Mouse (Mus musculus) 3T3-L1 (cell line): Measurements from ENCODE around the gene Tardbp.

ENCODE experiments used
- DNase-seq: peaks from one replicate; pipeline ENCODE4 v3.0.0-alpha.2; 2015; ENCODE audit warnings: low read depth, low spot score

Gene Tardbp

DNA sequence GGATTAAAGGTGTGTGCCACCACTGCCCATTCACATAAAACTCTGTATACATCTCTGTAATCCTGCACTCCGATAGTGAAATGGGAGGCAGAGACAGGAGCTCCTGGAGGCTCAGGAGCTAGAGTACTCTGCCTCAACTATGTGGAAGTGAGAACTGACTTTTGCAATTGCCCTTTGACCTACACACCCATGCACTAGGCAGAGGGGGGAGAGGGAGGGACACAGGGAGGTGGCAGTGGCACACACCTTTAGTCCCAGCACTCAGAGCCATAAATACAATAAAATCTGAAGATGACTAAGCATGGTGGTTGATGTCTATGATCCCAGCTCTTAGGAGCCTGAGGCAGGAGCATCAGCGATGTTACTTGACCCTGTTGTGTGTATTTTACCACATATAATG, 12.6 kb upstream of the Tardbp start:
- DNase-seq: no peak

DNA sequence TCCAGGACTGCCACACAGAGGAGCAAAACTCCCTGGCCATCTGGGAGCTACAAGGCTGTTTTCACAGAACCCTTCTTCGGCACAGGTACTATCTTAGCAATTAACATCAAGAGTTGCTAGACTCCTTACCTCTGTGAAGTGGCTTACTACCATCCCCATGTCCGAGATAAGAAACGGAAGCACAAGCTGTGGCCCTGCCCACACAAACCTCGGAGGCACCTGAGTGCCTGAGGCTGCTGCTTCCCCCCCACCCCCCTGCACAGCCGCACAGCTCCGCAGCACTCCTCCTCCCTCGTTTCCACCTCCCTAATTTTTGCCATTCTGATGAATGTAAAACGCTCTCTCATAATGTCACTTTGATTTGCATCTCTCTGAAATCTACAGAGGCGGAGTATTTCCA, 11.5 kb upstream of the Tardbp start:
- no peak for DNase-seq

DNA sequence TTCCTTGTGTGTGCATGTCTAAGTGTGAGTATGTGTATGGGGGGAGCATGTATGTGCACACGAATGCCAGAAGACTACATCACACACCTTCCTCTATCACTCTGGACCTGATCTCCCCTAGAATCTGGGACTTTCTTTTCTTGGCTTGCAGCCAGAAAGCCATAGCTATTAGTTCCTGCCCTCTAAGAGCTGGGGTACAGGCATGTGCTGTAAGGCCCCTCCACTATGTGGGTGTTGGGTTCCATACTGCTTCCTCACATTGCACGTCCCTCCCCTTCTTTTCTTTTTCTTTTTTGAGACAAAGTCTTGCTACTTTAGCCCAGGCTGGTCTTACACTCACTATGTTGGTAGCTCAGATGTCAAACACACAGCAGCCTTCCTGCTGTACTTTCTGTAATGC, 8.5 kb upstream of the Tardbp start:
- no peak for DNase-seq

DNA sequence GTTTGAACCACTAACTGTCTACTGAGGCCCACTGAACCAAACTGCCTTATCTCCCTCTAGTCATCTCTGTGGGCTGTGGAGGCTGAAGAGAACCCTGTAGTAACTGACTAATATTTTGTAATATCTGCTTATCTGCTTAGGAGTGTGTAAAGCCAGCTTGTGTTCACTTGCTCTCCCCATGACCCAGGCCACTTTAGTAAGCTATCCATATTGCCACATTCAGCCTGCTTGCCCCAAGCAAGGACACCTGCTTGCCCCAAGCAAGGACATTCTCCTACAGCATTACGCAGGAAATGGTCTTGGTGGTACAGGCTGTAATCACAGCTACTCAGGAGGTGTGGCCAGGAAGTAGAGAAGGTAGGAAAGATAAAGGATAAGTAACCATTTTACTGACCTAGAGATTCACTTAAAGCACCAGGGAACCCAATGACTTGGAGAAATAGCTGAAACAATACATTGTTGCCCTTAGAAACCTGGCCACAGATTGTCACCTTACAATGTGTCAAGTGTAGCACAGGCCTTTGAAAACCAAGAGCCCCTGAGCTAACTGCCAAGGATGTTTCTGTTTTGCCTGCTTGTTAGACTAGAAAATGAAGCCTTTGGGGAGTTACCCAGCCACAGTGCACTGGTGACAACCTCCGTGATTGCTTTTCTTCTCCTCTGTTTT, 6.7 kb upstream of the Tardbp start:
- DNase-seq: no peak

DNA sequence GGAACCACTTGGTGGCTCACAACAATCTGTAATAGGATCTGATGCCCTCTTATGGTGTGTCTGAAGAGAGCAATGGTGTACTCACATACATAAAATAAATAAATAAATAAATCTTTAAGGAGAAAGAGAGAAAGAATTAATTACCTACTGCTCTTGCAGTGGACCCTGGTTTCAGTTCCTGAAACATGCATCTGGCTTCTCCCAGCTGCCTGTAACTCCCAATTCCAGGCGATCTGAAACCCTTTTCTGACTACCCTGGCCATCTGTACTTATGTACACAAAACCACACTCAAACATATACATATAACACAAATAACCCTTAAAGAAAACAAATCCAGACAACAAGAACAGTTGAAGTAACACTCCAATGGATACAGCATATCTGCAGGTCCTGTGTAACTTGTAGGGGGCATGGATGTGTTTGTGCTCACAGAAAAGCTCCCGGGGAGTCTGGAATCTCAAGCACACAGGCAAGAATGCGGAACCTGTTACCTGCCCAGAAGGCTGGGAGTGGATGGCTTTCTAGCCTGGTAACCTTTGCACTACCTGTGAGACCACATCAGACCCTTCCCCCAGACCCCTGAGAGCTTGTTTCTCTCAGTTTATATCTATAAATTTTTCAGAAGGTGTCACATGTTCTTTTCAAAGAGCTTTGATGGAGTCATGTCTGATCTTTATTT, 5.3 kb upstream of the Tardbp start:
- no peak for DNase-seq

DNA sequence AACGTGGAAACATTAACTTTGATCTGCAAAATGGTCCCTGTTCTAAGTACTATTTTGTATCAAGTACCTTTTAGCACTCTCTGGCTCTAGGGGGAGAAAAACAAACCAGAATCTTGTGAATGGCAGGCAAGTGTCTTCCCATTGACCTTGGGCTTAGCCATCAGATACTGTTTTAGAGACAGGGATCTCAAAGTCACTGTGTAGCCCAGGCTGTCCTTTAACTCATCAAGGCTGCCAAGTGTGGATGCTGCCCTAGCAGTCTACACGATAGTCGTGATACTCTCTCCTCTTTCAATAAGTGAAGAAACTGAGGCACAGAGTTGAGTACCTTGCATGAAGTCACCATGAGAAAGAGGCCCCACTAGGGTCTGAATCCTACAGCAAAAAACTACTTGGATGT, 427 bp upstream of the Tardbp start:
- no peak for DNase-seq

DNA sequence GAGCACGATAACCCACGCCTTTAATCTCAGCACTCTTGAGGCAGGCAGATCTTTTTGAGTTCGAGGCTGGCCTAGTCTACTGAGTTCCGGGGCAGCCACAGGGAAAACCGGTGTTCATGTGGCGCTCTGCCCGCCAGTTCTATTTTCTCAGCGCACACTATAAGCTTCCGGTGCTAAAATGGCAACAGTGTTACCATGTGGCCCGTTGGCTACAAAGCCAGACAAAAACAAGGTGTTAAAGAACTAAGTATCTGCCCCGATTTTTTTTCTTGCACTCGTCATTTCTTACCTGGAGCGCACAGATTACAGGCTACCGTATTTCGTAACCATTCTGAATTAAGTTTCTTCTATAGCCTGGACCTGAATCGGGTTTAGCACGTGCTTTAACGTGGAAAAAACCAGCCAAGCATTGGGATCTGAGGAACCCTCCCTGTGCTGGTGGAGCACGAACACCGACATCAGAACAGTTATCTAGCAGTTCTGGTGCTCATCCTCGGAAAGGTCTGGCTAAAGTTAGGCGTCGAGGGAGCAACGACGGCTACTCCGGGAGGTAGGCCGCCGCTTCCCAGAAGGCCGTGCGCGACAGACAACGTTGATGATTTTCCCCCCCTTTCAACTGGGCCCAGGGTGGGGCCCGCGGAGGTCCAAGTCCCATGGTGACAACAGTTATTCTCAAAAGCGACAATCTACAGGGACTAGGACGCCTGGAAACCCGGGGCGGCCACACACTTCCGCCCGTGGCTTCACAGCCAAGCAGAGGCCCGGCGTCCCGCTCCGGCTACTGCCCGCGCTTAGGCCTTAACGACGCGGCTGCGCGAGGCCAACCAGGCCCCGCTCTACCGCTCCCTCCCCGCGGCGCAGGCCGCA, 830 bp downstream of the Tardbp start:
- peak; percentile 74 for DNase-seq

DNA sequence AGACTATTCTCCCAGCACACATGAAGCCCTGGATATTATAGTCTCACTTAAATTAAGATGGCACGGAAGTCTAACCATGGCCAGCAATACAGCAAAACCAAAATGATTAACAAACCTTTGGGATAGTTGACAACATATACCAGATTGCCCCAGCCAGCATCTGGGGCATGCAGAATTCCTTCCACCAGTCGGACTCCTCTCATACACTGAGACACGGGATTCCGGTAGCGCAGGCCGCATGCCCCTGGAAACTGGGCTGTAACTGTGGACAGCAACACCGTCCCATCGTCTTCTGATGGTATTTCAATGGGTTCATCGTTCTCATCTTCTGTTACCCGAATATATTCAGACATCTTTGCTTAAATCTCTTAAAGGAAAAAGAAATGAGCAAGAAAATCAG, 1.8 kb downstream of the Tardbp start:
- DNase-seq: peak; percentile 33

DNA sequence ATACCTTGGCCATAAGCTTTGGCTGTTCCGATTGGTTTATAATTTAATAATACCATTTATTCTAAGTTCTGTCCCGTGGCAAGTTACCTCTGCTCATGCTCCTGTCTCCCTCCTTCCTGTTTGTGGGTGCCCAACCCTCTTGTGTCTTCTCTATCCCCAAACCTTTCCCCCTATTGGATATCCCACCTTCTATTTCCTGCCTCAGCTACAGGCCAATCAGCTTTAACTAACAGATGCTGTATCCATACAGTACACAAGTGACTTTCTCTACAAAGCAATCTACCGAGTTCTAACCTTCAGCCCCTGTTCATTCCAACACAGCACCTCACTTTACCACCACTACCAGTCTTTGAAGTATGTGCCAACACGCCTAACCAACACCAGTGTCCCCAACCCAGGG, 3.2 kb downstream of the Tardbp start:
- DNase-seq: no peak

DNA sequence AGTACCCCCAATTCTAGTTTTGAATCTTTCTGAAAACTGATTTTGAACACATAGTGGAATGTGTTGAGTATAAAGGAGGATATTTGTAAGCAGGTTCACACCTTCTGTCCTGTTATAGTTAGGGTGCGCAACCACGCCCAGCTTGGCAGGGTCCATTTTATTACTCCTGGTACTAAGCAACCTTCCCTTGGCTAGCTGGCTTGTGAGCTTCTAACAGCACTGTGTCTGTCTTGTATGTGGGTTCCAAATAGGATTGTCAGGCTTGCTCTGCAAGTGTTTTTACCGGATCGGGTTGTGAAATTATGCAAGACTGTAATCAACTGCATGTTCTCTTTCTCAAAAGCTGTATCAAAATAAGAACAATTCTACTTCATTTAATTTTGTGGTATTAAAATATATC, 4.3 kb downstream of the Tardbp start:
- no peak for DNase-seq

DNA sequence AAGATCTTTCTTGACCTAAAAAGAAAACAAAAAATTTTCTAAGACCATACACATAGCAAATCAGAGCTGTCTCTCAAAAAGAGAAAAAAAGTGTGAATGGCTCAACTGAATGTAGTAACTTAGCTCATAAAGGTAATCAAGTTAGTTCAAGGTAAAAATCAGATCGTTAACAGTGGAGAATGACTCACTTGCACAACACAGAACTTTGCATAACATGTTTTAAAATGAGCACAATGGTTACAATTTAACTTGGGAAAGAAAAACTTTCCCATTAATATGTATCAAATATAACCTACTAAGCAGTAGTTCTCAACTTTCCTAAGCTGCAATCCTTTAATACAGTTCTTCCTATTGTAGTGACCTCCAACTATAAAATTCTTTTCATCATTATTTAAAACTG, 6.1 kb downstream of the Tardbp start:
- DNase-seq: no peak

DNA sequence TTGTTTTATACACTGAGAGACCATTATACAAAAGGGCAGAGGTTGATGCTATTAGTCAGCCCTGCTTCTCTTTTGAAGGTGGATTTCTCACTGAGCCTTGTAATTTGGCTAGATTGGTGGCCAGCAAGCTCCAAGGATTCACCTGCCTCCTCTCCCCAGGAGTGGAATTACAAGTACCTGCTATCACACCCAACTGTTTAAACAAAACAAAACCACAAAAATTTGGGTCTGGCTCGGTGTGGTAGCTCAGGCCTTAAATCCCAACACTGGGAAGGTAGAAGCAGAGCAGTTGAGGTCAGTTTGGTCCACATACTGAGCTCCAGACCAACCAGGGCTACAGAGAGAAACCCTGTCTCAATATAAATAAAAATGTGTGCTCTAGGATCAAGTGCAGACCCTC, 7.0 kb downstream of the Tardbp start:
- DNase-seq: no peak

DNA sequence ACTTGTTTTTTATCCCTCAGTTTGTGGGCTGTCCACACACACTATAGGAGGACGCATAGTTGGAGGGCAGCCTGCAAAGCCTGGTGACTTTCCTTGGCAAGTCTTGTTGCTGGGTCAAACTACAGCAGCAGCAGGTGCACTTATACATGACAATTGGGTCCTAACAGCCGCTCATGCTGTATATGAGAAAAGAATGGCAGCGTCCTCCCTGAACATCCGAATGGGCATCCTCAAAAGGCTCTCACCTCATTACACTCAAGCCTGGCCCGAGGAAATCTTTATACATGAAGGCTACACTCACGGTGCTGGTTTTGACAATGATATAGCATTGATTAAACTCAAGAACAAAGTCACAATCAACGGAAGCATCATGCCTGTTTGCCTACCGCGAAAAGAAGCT, 13.1 kb downstream of the Tardbp start:
- DNase-seq: no peak

DNA sequence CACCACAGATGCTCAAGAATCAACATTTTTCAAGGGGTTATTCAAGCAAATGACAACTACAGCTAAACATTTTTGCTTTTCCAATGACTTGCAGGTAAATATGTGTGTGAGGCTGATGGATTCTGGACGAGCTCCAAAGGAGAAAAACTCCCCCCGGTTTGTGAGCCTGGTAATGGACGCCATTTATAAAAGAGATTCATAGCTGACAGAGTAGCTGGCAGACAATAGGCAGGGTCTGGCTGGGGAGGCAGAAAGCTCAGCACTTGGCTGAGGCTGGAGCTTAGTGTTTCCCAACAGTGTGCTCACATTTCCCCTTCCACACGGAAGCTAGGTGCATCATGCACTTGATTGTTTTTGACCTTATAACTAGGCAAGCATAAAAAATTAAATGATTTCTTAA, 14.3 kb downstream of the Tardbp start:
- no peak for DNase-seq

DNA sequence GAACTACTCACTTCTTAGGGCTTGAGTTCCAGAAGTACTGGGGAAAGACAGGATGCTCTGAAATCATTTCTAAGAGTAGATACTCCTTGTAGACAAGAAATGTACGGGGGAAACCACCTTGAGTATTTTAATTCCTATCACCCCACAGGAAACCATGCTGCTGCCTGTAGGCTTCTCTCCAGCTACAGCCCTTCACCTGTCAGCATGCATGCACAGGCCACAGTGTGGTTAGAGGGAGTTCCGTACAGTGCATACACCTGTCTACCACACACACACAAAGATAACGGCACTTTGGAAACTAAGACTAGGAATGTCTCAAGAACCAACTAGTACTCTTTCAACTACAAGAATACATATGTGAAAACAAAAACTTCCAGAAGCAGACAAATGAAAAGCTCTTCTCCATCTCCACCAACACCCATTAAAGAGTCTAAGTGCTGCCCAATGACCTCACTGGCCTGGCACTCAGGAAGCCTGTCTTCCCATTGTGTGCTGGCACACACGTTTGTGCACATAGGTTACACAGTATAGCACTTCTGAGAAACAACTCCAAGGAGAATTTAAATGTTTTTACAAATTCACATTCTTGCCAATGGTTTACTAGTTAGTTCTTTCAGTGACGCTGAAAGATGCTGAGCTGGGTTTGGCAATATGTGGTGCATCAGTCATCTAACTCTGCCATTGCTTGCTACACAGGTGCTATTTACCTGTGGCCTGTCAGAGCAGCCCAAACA, 16.0 kb downstream of the Tardbp start:
- DNase-seq: peak; percentile 32

DNA sequence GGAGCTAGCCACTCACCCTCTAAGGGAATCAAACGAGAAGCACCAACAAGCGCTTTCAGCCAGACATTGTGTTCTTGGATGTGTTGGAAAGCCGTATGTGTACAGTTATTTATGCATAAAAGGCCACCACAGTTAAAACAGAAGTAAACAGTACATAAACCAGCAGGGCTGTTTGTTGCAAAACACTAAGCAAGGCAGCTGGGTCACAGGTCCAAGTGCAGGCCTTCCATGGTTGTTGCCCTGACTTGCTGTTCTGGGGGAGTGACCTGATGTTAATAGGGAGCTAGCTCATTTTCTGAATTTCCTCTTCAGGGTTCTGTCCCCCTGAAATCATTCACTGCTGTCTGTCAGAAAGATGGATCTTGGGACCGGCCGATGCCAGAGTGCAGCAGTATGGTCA, 17.0 kb downstream of the Tardbp start:
- DNase-seq: no peak

DNA sequence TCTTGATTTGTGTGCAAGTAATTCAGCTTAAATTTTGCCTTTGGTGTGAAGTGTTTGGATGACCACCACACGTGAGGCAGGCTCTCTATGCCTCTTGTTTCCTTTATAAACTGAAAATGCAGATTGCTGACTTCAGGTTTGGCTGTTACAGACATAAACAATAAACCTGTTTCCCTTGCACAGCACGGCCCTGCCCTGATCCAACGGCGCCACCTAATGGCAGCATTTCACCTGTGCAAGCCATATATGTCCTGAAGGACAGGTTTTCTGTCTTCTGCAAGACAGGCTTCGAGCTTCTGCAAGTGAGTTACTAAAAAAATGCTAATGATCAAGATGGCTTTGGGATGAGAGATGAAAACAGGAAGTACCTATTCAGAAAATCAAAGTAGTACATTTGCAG, 19.1 kb downstream of the Tardbp start:
- DNase-seq: peak; percentile 77

DNA sequence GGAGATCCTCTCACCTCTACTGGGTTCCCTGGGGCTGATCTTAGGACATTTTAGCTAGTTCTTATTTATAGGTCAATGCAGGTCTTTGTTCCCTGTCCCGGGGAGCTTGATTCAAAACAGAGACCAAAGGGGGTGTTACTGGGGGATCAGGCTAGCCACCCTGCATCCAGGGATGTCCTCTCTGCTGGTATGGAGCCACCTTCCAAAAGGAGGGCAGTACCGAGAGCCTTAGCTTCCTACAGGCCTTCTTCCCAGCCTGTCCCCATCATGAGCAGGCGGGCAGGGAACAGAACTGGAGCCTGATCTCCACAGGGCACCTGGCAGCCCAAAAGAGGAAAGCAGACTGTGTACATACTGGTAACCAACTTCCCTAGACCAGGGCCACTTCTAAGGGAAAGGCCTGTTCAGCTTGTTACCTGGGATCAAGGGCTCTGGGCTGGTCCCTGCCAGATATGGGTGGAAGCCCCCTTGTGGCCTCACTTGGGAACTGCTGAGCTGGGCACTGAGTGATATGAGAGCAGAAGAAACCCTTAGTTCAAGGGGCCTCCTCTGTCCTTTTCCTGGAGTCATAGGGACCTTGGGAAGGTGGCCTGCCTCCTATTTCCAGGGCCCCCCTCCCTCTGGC, 22.2 kb downstream of the Tardbp start:
- peak; percentile 80 for DNase-seq

DNA sequence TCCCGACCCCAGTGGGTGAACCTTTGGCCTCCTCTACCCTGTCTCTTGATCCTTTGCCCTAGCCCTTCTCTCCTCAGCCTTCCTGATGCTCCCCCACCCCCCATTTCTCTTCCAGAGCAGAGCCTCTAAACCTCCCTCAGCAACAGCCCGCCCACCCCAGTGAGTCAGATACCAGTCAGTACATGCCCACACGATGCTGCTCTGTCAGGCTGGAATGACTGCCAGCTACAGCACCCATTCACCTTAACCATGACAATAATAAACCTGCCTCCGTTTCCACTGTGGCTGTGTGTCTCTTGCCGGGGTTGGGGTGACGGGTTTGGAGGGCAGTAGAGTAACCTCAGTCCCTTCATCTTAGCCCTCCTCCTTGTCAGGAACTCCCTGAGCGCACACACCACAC, 22.7 kb downstream of the Tardbp start:
- peak; percentile 71 for DNase-seq

DNA sequence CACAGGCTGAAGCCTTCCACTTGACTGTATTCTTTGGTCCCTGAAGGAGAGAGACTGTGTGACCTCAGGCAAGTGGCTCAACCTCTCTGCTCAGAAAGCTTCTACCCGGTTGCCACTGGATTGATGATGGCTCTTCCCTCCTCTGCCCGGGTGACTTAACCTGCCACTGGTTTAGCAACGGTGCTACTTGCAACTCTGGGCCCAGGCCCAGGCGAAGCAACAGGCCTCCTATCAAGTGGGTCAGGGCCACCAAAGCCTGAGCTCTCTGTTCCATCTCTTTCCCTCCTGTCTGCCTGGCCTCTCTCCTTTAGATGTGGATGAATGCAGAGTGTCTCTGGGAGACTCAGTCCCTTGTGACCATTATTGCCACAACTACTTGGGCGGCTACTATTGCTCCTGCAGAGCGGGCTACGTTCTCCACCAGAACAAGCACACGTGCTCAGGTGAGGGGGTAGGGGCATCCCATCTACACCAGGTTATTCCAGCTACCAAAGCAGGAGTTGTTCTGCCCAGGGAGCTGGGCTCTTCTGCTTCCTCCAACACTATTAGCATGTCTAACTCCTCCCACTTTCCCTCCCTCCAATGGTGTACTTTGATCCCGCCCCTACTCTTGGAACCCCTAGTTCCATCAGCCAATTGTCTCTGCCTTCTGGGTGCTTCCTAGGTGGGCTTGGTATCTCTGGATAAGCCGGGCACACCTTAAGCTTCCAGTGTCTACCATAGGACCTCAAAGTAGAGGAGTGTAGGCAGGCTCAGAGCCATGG, 23.3 kb downstream of the Tardbp start:
- peak; percentile 27 for DNase-seq
